Mouse (Mus musculus): ENCODE measurements at regions not wholly inside any gene's neighbourhood (a gene's known extent, or its start where the extent isn't known, plus 50 kb on each side); places are given as distances from the start of the nearest gene placed in this dataset.

DNA sequence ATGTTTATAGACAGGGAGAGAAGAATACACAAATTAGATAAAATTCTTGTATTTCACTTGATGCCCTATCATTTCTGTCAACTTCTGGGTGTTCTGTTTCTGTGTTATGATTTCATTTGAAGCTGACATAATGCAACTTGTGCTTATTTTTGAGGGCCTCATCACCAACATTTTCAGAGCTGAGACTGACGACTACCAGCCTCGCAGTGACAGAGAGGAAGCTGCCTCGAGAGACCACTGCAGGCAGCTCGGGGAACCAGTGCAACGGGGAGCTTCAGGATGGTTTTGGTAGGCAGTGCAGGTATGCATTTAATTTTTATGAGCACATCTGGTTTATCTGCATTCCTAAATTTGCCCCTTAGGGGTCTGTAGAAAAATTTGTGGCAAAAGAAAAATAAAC is 669.1 kb upstream of the Pou3f3 start:
- Histone ChIP-seq H3K27me3 (replicated peaks; ENCODE audit: control insufficient read depth, insufficient read depth, low read length) (no peaks in the 10 kb centered on the region), H3K27ac (ENCODE audit: low read depth, low read length) (no peak overlapping the region), H3K36me3 (ENCODE audit: control insufficient read depth, insufficient read depth) (no peaks in the 10 kb centered on the region), H3K4me3 (ENCODE audit: low read depth, low read length) (no peak overlapping the region), H3K4me2 (replicated peaks; ENCODE audit: low read depth) (no peak overlapping the region), H3K9me3 (ENCODE audit: control insufficient read depth) (no peaks in the 10 kb centered on the region), H3K9ac (ENCODE audit: low read depth, low read length) (no peak overlapping the region), H3K4me1 (replicated peaks; ENCODE audit: control insufficient read depth, insufficient read depth, low read length) (no peaks in the 10 kb centered on the region)
- 71% methylated on average over 5 of the region's 5 CpGs for WGBS
- ATAC-seq: no peak
- no peak for TF ChIP-seq CTCF (IDR thresholded peaks at IDR 0.05; ENCODE audit: low read depth)

DNA sequence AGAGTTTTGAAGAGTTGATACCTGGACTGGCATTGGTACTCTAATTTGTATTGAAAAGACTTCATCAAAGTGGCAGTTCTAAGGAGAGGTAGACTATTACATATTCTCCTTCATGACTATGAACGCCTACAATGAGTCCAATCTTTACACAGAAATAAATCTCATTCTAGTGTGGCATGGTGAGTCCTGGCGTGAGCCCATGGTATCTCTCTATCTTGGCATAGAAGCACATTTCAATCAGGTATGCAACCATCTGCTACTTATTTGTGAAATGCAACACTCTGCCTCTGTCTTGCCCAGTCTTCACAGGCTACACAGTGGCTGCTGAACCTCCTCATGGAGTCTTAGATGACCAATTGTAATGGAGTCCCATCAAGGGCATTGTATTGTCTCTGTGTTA is 661.8 kb upstream of the Pou3f3 start:
- TF ChIP-seq CTCF (IDR thresholded peaks at IDR 0.05; ENCODE audit: low read depth): no peak
- Histone ChIP-seq H3K4me1 (replicated peaks; ENCODE audit: control insufficient read depth, insufficient read depth, low read length) (no peaks in the 10 kb centered on the region), H3K9ac (ENCODE audit: low read depth, low read length) (no peak overlapping the region), H3K9me3 (ENCODE audit: control insufficient read depth) (no peaks in the 10 kb centered on the region), H3K27me3 (replicated peaks; ENCODE audit: control insufficient read depth, insufficient read depth, low read length) (no peaks in the 10 kb centered on the region), H3K4me3 (ENCODE audit: low read depth, low read length) (no peak overlapping the region), H3K4me2 (replicated peaks; ENCODE audit: low read depth) (no peak overlapping the region), H3K27ac (ENCODE audit: low read depth, low read length) (no peak overlapping the region), H3K36me3 (ENCODE audit: control insufficient read depth, insufficient read depth) (no peaks in the 10 kb centered on the region)
- ATAC-seq: no peak
- WGBS: 81% methylated on average over 2 of the region's 2 CpGs

DNA sequence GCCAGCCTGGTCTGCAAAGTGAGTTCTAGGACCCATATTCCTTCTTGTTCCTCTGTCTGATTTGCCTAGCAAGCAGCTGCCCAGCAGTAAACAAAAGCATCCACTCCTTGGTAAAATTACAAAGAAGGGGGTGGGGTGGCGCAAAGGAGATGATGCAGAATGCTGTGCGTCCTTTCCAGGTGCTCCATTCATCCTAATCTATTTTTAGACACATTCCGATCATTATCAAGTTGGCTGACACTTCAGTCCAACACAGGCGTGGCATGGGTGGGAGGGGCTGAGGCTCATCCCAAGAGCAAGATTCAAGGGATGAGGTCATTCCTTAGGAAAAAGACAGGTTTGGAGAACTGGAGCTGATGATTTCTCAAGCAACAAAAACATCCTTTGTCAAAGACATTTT is 660.2 kb upstream of the Pou3f3 start:
- Histone ChIP-seq H3K9ac (ENCODE audit: low read depth, low read length) (no peak overlapping the region), H3K27ac (ENCODE audit: low read depth, low read length) (no peak overlapping the region), H3K4me1 (replicated peaks; ENCODE audit: control insufficient read depth, insufficient read depth, low read length) (no peaks in the 10 kb centered on the region), H3K27me3 (replicated peaks; ENCODE audit: control insufficient read depth, insufficient read depth, low read length) (no peaks in the 10 kb centered on the region), H3K4me2 (replicated peaks; ENCODE audit: low read depth) (no peak overlapping the region), H3K4me3 (ENCODE audit: low read depth, low read length) (no peak overlapping the region), H3K9me3 (ENCODE audit: control insufficient read depth) (no peaks in the 10 kb centered on the region), H3K36me3 (ENCODE audit: control insufficient read depth, insufficient read depth) (no peaks in the 10 kb centered on the region)
- no peak for ATAC-seq
- TF ChIP-seq CTCF (IDR thresholded peaks at IDR 0.05; ENCODE audit: low read depth): no peak
- 69% methylated on average over 4 of the region's 4 CpGs for WGBS

DNA sequence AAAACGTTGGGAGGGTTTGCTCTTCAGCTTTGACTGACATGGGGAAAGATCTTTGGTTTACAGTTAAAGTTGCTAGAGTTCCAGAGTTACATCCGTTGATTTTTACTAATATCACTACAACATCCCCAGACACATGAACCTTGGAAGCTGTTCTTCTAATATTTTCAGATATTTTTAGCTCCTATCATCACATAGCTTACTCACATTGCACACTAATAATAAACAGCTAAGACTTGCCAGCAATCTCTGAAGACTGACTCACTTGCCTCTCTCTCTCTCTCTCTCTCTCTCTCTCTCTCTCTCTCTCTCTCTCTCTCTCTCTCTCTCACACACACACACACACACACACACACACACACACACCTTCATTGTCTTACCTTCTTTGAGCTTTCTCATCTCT is 654.0 kb upstream of the Pou3f3 start:
- no peak overlapping the region for H3K9ac ChIP-seq (ENCODE audit: low read depth, low read length)
- ATAC-seq: no peak

DNA sequence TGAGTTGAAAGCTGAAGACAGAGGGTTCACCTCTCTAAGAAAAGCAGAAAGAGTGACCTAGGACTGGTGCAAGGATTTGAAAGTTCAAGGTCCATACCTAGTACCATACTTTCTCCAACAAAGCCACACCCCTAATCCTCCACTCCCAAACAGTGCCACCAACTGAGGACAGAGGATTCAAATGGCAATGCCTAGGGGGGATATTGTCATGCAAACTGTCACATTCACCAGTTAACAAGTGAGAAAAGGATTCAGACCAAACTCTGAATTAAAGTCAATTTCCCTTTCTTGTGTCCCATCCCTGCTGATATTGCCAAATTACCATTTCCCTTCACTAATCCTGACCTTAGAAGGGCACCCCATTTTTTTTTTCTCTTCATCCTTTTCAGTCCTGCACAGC is 637.1 kb upstream of the Pou3f3 start:
- Histone ChIP-seq H3K36me3 (ENCODE audit: control insufficient read depth, insufficient read depth) (no peaks in the 10 kb centered on the region), H3K9ac (ENCODE audit: low read depth, low read length) (no peak overlapping the region), H3K27me3 (replicated peaks; ENCODE audit: control insufficient read depth, insufficient read depth, low read length) (no peaks in the 10 kb centered on the region), H3K4me3 (ENCODE audit: low read depth, low read length) (no peak overlapping the region), H3K27ac (ENCODE audit: low read depth, low read length) (no peak overlapping the region), H3K4me2 (replicated peaks; ENCODE audit: low read depth) (no peak overlapping the region), H3K9me3 (ENCODE audit: control insufficient read depth) (no peaks in the 10 kb centered on the region), H3K4me1 (replicated peaks; ENCODE audit: control insufficient read depth, insufficient read depth, low read length) (no peaks in the 10 kb centered on the region)
- no peak for ATAC-seq
- TF ChIP-seq CTCF (IDR thresholded peaks at IDR 0.05; ENCODE audit: low read depth): no peak

More for the DNA sequence above, 654.0 kb upstream of the Pou3f3 start:
- no peak for TF ChIP-seq CTCF (IDR thresholded peaks at IDR 0.05; ENCODE audit: low read depth)
- Histone ChIP-seq H3K4me2 (replicated peaks; ENCODE audit: low read depth) (no peak overlapping the region), H3K4me3 (ENCODE audit: low read depth, low read length) (no peak overlapping the region), H3K36me3 (ENCODE audit: control insufficient read depth, insufficient read depth) (no peaks in the 10 kb centered on the region), H3K9me3 (ENCODE audit: control insufficient read depth) (no peaks in the 10 kb centered on the region), H3K27ac (ENCODE audit: low read depth, low read length) (no peak overlapping the region), H3K27me3 (replicated peaks; ENCODE audit: control insufficient read depth, insufficient read depth, low read length) (no peaks in the 10 kb centered on the region), H3K4me1 (replicated peaks; ENCODE audit: control insufficient read depth, insufficient read depth, low read length) (no peaks in the 10 kb centered on the region)
- WGBS: 56% methylated on average over 2 of the region's 2 CpGs

DNA sequence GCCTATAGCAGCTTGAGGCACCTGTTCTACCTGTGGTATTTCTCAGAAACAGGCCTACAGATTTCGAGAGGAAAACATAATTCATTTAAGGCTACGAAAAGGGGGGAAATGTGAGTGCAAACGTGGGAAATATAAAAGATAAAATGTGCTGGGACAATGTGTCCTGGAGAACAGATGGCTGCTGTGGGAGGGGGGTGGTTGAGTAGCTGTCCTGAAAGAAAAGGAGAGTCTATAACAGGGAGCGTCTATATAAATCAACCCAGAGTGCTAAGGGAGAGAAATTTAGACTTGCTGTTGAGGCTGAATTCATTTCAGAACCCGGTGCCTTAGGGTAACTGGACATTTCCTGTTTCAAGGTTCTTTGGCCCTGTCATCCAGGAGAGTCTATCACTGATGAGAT is 625.5 kb upstream of the Pou3f3 start:
- H3K27ac ChIP-seq (ENCODE audit: low read depth, low read length): no peak overlapping the region
- no peak overlapping the region for H3K4me2 ChIP-seq (replicated peaks; ENCODE audit: low read depth)
- H3K9ac ChIP-seq (ENCODE audit: low read depth, low read length): no peak overlapping the region
- H3K36me3 ChIP-seq (ENCODE audit: control insufficient read depth, insufficient read depth): no peaks in the 10 kb centered on the region
- WGBS: 68% methylated on average over 5 of the region's 5 CpGs
- no peaks in the 10 kb centered on the region for H3K4me1 ChIP-seq (replicated peaks; ENCODE audit: control insufficient read depth, insufficient read depth, low read length)
- no peak overlapping the region for H3K4me3 ChIP-seq (ENCODE audit: low read depth, low read length)
- no peaks in the 10 kb centered on the region for H3K27me3 ChIP-seq (replicated peaks; ENCODE audit: control insufficient read depth, insufficient read depth, low read length)
- no peak for TF ChIP-seq CTCF (IDR thresholded peaks at IDR 0.05; ENCODE audit: low read depth)
- no peaks in the 10 kb centered on the region for H3K9me3 ChIP-seq (ENCODE audit: control insufficient read depth)
- no peak for ATAC-seq

DNA sequence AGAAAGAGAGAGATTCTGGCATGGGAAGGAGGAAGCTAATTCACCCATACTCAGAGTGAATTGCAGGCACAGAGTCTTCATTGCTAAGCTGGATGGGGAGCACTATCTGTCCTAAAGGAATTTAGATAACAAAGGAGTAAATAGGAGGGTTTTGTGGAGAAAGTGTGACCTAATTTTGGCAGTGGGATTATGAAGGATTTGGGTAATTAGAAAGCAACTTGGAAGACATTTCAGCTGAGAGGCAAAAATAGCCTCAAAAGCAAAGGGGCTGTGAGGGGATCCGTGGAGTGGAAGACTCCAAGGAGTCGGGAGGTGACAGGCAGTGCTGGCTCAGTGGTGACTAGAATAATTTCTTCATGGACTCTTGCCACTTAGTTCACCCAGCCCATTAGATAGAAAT is 599.5 kb upstream of the Pou3f3 start:
- H3K9ac ChIP-seq (ENCODE audit: low read depth, low read length): no peak overlapping the region
- 58% methylated on average over 2 of the region's 2 CpGs for WGBS
- H3K27ac ChIP-seq (ENCODE audit: low read depth, low read length): no peak overlapping the region
- no peaks in the 10 kb centered on the region for H3K4me1 ChIP-seq (replicated peaks; ENCODE audit: control insufficient read depth, insufficient read depth, low read length)
- TF ChIP-seq CTCF (IDR thresholded peaks at IDR 0.05; ENCODE audit: low read depth): no peak
- H3K4me3 ChIP-seq (ENCODE audit: low read depth, low read length): no peak overlapping the region
- H3K9me3 ChIP-seq (ENCODE audit: control insufficient read depth): no peaks in the 10 kb centered on the region
- H3K36me3 ChIP-seq (ENCODE audit: control insufficient read depth, insufficient read depth): no peaks in the 10 kb centered on the region
- no peak overlapping the region for H3K4me2 ChIP-seq (replicated peaks; ENCODE audit: low read depth)
- no peak for ATAC-seq
- no peaks in the 10 kb centered on the region for H3K27me3 ChIP-seq (replicated peaks; ENCODE audit: control insufficient read depth, insufficient read depth, low read length)

All from intestine, postnatal 0 days (tissue).